Mouse (Mus musculus) gastrocnemius, adult 2 months (tissue): ENCODE results near the gene Tnr. TPM values are rescaled to one million over a fixed set of nuclear protein-coding genes. Genes with fewer than 3 reads are reported as not detected.

Experiments
- DNase-seq: peaks from one replicate; pipeline ENCODE4 v3.0.0; 2022
- H3K27ac ChIP-seq: fragments of 200-600 bp; 2 replicates; pipeline ENCODE4 v1.8.1; 2022; ENCODE audit warnings: mild to moderate bottlenecking
- H3K4me3 ChIP-seq: fragments of 200-600 bp; 2 replicates; pipeline ENCODE4 v1.8.1; 2022; ENCODE audit warnings: mild to moderate bottlenecking, moderate library complexity
- CTCF ChIP-seq: fragments of 200-600 bp; IDR thresholded peaks from 2 replicates; pipeline ENCODE4 v1.8.1; 2022; ENCODE audit warnings: antibody characterized with exemption, mild to moderate bottlenecking, moderate library complexity
- intact Hi-C: fragments of 180-260 bp; cut with DNase I; formaldehyde crosslinking; loops from one replicate; pipeline ENCODE4 v1.15.1; 2025
- long read RNA-seq, 2 experiments: library from polyadenylated mRNA; stranded (forward); transcript quantifications; one replicate each; pipeline ENCODE4 v2.0.0; 2021
- total RNA-seq, 2 experiments: library from RNA; stranded (reverse); gene quantifications; 2 replicates each; pipeline ENCODE4 v1.2.3; 2021

The Tnr gene
- total RNA-seq: not detected
- long read RNA-seq, experiment 1, partial matches to known transcripts: 1 of 1 reads
- long read RNA-seq, experiment 1, other reads (novel, unspliced or antisense): 0 of 1 reads
- long read RNA-seq, experiment 2: 0 reads

DNA sequence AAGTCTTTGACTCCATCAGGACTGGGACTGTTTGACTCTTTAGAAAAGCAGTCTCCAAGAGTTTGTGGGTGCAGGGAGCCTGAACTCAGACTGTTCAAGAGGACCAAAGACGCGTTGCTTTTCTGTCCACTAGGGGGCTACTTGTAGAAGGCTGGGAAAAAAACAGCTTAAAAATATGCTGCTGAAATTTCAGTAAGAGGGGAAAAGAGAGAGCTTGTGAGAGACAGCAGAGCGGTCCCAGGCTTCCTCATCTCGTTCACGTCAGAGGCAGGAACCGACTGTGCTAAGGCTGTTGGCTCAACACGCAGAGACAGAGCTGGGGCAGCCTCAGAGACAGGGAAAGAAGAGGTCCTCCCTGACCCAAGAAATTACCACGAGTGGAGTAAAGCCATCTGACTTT is at the start of gene Tnr:
Tnr (plus strand) TSS at position 192 of the 400 bp plus-strand sequence.
- peak; percentile 55 for TF ChIP-seq CTCF
- no peak for DNase-seq
- intact Hi-C loops: loop anchor here (10.0 kb wide), 1 partner anchor 261 kb away; no protein-coding TSS in a partner anchor
- Histone ChIP-seq H3K4me3 (no peak within 1 kb of the TSS), H3K27ac (no peak within 1 kb of the TSS)

DNA sequence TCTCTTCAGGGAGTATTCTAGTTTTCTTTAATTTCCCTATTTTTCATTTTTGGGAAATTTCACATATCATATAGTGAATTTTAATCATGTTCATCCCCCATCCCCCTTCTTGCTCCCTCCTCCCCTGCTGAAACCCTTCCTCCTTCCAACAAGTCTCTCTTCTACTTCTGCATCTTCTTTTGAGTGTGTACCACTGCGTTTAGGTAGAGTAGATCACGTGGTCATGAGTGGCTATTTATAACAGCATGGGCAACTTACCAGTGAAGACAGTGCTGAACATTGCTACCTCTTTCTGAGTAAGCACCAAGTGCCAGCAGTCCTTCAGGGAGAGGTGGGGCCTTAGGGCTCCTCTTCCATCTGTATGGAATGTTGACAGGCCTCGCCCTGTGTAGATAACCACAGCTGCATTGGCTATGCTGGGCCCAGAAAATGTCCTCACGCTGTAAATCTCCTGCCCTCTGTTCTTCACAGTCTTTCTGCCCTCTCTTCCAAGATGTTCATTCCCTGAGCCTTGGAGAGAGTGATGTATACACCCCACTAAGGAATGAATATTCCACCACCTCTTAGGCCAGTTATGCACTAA is 33.6 kb upstream of the Tnr start:
- TF ChIP-seq CTCF: no peak
- intact Hi-C loops: no loop called here
- H3K27ac ChIP-seq: no peak overlapping the region
- no peak for DNase-seq
- H3K4me3 ChIP-seq: no peak overlapping the region

DNA sequence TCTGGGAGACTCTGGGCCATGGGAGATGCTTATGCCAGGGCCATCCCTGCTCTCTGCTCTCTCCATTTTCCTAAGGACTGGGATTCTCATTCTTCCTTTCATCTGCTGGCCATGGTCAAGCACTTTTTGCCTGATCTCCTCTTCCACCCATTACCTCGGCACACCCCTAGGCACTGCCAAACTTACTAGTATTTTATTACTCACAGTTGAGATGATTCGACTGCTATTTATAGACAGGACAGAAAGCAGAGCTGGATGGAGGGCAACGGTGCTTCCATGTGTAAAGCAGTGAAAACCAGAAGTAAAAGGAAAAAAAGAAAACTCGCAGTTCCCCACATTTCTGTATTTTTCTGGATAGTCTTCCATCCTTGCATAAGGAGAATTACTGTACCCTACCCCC is 31.0 kb upstream of the Tnr start:
- no peak overlapping the region for H3K27ac ChIP-seq
- no peak for TF ChIP-seq CTCF
- no peak overlapping the region for H3K4me3 ChIP-seq
- intact Hi-C loops: no loop called here
- DNase-seq: no peak

DNA sequence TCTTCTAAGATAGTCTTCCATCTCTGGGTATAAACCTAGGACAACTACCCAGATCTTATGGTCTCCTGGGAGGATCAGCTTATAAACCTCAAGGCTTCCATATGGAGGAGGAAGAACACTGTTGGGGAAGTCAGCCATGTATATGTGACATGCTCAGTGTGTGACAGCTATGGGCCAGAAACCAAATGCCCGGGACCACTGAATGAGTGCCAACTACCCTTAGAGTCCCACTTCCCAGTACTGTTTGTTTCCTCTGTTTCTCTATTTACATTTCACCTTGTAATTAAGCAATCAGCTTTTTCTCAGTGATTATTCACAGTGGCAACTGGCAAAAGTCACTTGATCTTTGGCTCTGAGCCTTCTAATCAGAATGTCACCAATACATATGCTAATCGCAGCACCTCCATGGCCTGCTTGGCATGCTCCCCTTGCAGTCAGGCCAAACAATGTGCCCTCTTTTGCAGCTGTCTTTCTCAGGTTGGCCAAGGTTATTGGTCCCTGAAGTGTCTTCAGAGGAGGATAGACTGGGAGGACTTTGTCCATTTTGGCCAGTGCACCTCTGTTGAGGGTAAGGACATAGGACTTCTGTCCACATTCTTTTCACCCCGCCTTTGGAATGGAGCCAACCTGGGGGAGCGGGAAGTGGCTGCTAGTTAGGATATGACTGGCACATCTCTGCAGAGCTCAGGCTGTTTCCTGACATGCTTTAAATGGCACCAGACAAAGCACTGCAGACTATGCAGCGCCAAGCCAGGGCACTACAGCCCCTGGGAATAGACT is 29.7 kb upstream of the Tnr start:
- intact Hi-C loops: no loop called here
- TF ChIP-seq CTCF: no peak
- H3K27ac ChIP-seq: no peak overlapping the region
- peak; percentile 14 for DNase-seq
- H3K4me3 ChIP-seq: no peak overlapping the region

DNA sequence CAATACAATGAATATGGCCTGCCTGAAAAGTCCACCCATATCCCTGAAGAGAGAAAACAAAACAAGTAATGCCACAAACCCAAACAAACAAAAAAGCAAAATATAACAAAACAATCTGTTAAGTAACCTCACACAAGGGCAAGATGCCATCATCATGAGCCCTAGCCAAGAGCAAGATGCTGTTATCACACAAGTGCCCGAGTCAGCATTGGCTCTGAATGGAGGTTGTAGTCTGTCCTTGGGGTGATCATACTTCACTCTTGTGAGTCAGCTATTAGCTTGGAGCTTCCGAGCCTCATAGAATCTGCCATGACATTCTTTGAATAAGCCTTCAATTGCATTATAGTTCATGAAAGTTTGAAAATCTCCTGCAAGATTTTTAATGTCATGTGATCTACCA is 25.3 kb upstream of the Tnr start:
- intact Hi-C loops: no loop called here
- no peak overlapping the region for H3K27ac ChIP-seq
- DNase-seq: no peak
- H3K4me3 ChIP-seq: no peak overlapping the region
- no peak for TF ChIP-seq CTCF

DNA sequence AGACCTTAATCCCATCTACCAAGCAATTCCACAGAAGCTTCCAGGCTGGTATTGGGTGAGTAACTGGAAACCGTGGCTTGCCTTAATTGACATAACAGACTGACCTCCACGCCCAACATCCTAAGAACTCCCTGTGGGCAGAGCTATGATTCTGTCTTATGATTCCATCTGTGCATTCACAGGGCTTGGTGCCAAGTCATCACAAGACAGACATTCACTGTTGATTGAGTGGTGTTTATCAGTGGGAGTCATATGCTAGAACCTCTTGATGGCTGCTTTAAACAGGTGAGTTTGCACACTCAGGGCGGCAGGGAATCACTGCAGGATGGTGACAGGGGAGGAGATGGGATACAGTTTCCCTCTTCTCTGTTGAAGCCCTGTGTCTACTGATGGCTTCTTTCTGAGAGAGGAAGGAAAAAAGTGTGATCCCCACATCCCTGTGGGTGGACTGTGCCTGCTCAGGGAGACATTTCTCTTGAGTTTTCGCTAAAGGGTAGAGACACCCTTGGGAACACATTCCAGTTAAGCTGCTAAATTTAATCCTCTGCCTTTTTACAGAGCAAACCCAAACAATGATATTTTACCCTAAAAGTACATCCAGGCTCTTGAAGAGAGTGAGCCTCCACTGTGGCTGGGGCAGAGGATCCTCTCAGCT is 23.6 kb upstream of the Tnr start:
- Histone ChIP-seq H3K4me3 (no peak overlapping the region), H3K27ac (no peak overlapping the region)
- no peak for DNase-seq
- TF ChIP-seq CTCF: no peak
- intact Hi-C loops: no loop called here

DNA sequence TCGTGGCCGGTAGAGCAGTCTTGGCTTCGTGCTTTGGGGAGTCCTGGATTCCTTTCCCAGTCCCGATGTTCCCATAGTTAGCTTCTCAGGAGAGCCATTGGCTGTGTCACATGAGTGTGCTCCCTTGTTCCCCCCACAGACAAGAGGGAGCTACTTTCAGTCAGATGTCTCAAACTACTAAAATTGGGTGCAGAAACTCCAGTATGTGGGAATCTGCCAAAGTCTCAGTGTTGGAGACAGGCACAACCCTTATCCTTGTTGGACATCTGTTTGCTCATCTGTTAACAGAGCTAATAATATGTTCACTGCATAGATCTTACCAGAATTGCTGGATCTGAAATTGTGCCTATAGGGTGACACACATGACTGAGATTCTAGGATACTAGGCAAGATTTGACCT is 21.7 kb upstream of the Tnr start:
- TF ChIP-seq CTCF: no peak
- intact Hi-C loops: no loop called here
- no peak for DNase-seq

DNA sequence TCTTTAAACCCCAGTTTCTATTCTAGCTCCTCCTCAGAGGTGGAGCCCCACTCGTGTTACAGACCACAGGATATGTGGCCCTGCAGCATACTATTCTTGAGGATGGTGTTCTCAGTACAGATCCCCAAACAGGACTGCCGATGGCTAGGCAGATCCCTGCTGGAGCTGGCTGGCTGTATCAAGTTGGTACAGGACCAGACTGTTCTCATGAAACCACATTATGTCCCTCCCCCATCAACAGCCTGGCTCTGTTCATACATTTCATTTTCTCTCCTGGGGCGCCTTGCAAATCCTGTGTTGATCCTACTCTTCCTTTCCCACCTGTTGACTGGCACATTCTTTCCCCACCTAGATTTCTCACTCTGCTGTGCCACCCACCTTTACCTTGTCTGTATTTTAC is 12.9 kb upstream of the Tnr start:
- H3K27ac ChIP-seq: no peak overlapping the region
- intact Hi-C loops: no loop called here
- no peak for DNase-seq

More for the DNA sequence above, 21.7 kb upstream of the Tnr start:
- Histone ChIP-seq H3K4me3 (no peak overlapping the region), H3K27ac (no peak overlapping the region)

DNA sequence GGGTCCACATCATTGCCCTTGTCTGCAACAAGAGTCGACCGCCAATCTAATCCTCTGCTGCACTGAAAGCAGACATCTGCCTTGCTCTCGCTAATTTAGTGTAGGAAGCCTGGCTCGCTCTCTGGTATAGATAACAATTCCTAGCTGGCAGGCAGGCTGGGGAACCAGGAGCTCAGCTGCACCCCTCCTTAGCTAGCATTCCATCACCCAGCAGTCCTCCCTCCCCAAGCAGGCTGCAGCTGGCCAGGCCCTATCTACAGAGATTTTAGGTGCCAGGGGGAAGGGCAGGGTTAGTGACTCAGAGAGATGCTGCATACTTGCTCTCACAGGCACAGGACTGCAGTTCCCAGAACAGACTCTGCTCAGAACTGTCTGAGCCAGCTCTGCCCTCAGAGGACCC is 5.9 kb upstream of the Tnr start:
- intact Hi-C loops: no loop called here
- DNase-seq: no peak
- Histone ChIP-seq H3K4me3 (no peak overlapping the region), H3K27ac (no peak overlapping the region)
- TF ChIP-seq CTCF: no peak

More for the DNA sequence above, 12.9 kb upstream of the Tnr start:
- no peak for TF ChIP-seq CTCF
- no peak overlapping the region for H3K4me3 ChIP-seq

DNA sequence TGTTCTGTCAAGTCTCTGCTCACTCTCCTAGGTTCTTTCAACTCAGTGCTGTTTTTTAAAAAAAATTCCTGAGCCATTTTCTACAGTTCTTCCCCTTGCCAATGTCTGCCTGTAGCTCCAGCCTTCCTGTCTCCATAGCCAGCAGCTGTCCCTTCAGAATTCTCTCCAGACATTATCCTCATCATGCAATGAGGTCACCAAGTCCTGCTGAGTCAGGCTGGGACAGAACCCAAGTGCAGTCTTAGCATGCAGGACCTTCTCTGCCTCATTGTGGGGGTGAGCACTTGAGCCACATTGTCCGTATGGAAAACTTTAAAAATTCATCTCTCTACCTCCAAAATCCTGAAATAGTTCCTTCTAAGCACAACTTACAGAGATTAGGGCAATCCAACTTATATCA is 4.4 kb upstream of the Tnr start:
- intact Hi-C loops: no loop called here
- no peak for TF ChIP-seq CTCF
- DNase-seq: no peak
- Histone ChIP-seq H3K4me3 (no peak overlapping the region), H3K27ac (no peak overlapping the region)

DNA sequence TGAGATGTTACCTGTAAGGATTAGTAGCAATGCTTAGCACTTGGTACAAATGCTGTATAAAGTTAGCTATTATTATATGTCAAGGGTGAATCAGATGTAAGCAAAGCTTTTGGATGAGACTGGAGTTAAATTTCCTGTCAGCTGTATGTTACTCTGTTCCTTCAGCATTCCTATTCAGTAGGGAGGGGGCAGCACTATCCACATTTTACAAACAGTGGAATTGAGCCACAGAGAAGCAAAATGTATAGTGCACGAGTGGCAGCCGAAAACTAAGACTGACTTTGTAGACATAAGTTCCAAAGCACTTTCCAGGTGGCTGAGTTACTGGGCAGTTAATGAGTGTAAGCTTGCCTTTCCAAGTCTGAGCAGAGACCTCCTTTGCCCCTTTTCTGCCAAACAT is 500 bp upstream of the Tnr start:
- no peak for DNase-seq
- TF ChIP-seq CTCF: no peak
- intact Hi-C loops: loop anchor here (10.0 kb wide), 1 partner anchor 262 kb away; no protein-coding TSS in a partner anchor
- Histone ChIP-seq H3K27ac (no peak overlapping the region), H3K4me3 (no peak overlapping the region)

DNA sequence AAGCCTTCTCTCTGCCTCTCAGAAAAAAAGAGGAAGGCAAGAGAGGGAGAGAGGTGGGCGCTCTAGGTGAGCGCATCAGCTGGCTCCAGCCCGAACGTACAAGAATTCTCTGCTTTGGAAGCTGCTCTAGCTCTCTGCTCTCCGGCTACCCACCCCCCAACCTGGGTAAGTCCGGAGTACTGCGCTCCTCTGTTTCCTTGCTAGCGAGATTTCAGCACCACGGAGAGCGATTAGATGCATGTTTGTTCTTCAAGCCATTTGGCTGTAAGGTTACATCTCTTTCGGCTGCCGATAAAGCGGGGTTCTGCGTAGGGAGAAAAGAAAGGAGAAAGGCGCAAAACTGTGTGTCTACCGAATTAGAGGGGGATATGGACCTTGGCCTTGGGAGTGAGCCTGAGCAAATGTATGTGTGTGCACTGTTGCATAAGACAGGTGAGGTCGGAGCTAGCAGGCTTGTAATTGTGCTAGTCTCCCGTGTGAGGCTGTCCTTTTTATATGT is 531 bp downstream of the Tnr start:
- no peak overlapping the region for H3K27ac ChIP-seq
- H3K4me3 ChIP-seq: no peak overlapping the region
- no peak for TF ChIP-seq CTCF
- intact Hi-C loops: loop anchor here (10.0 kb wide), 1 partner anchor 261 kb away; no protein-coding TSS in a partner anchor
- DNase-seq: peak; percentile 51
